Mouse (Mus musculus) MEL (cell line): ENCODE measurements around the gene Fbxo4. TPM values are rescaled to one million over a fixed set of nuclear protein-coding genes. Genes with fewer than 3 reads are reported as not detected.

Experiments used
- DNase-seq: peaks from one replicate; pipeline ENCODE4 v3.0.0; 2011; ENCODE audit warnings: low read depth, low spot score
- H3K27ac ChIP-seq: 2 replicates; pipeline ENCODE4 v1.5.1; 2012; ENCODE audit warnings: low read depth, mild to moderate bottlenecking, control low read depth, low read length, moderate library complexity; ENCODE audit not compliant: control insufficient read depth
- H3K27me3 ChIP-seq, 2 experiments: fragments of 150-350 bp in 1 of 2; sonication (generic) in 1 of 2; 2 replicates each; pipeline ENCODE4 v1.6.1; 2012; ENCODE audit warnings: low read length in 2 of 2, mild to moderate bottlenecking in 2 of 2, improper control_type of control experiment in 1 of 2, moderate library complexity in 1 of 2; ENCODE audit not compliant: insufficient read depth in 2 of 2, control insufficient read depth in 1 of 2
- H3K36me3 ChIP-seq, 2 experiments: 2 replicates each; pipeline ENCODE4 v1.6.1; 2012 to 2014; ENCODE audit warnings: low read length in 2 of 2, improper control_type of control experiment in 1 of 2, inconsistent platforms in 1 of 2, mild to moderate bottlenecking in 1 of 2; ENCODE audit not compliant: insufficient read depth in 2 of 2, control insufficient read depth in 1 of 2
- H3K4me1 ChIP-seq, 2 experiments: fragments of 150-350 bp in 1 of 2; sonication (generic) in 1 of 2; 2 replicates each; pipeline ENCODE4 v1.6.1; 2012; ENCODE audit warnings: low read length in 2 of 2, improper control_type of control experiment in 1 of 2, mild to moderate bottlenecking in 1 of 2; ENCODE audit not compliant: insufficient read depth in 2 of 2, control insufficient read depth in 1 of 2
- H3K4me3 ChIP-seq, 2 experiments: fragments of 150-350 bp in 1 of 2; sonication (generic) in 1 of 2; 2 replicates each; pipeline ENCODE4 v1.5.1; 2012; ENCODE audit warnings: low read depth in 2 of 2, low read length in 2 of 2, mild to moderate bottlenecking in 2 of 2, moderate library complexity in 2 of 2, control low read depth in 1 of 2, improper control_type of control experiment in 1 of 2; ENCODE audit not compliant: control insufficient read depth in 1 of 2, insufficient read depth in 1 of 2
- H3K79me2 ChIP-seq: 2 replicates; pipeline ENCODE4 v1.6.1; 2012; ENCODE audit warnings: mild to moderate bottlenecking, low read length, moderate library complexity; ENCODE audit not compliant: control insufficient read depth, poor library complexity, insufficient read depth
- H3K9ac ChIP-seq: 2 replicates; pipeline ENCODE4 v1.6.1; 2012; ENCODE audit warnings: low read depth, mild to moderate bottlenecking, control low read depth, low read length, moderate library complexity; ENCODE audit not compliant: control insufficient read depth, poor library complexity, severe bottlenecking
- H3K9me3 ChIP-seq: fragments of 150-350 bp; sonication (generic); replicated peaks from 2 replicates; pipeline ENCODE4 v1.6.1; 2012; ENCODE audit warnings: mild to moderate bottlenecking, low read length, improper control_type of control experiment, moderate library complexity; ENCODE audit not compliant: insufficient read depth
- BHLHE40 ChIP-seq: IDR thresholded peaks from 2 replicates; pipeline ENCODE4 v1.6.1; 2012; ENCODE audit warnings: low read depth, mild to moderate bottlenecking, inconsistent platforms, low read length, improper control_type of control experiment, borderline replicate concordance
- CHD1 ChIP-seq: IDR thresholded peaks from 2 replicates; pipeline ENCODE4 v1.6.1; 2012; ENCODE audit warnings: low read depth, mild to moderate bottlenecking, inconsistent platforms, low read length, improper control_type of control experiment
- CTCF ChIP-seq, 3 experiments: IDR thresholded peaks in 2 of 3; conservative IDR thresholded peaks in 1 of 3; 2 replicates each; pipeline ENCODE4 v1.5.1; 2011 to 2012; ENCODE audit warnings: low read length in 3 of 3, low read depth in 2 of 3, mild to moderate bottlenecking in 2 of 3, improper control_type of control experiment in 1 of 3, inconsistent platforms in 1 of 3, mixed read lengths in 1 of 3, moderate library complexity in 1 of 3; ENCODE audit not compliant: control insufficient read depth in 1 of 3, insufficient read depth in 1 of 3, poor library complexity in 1 of 3, severe bottlenecking in 1 of 3
- E2F4 ChIP-seq: IDR thresholded peaks from 2 replicates; pipeline ENCODE4 v1.6.1; 2011; ENCODE audit warnings: low read depth, low read length, improper control_type of control experiment, borderline replicate concordance
- ELF1 ChIP-seq: IDR thresholded peaks from 2 replicates; pipeline ENCODE4 v1.6.1; 2014; ENCODE audit warnings: low read depth, mild to moderate bottlenecking, inconsistent platforms, low read length, improper control_type of control experiment, moderate library complexity
- ETS1 ChIP-seq: IDR thresholded peaks from 2 replicates; pipeline ENCODE4 v1.6.1; 2012; ENCODE audit warnings: low read depth, mild to moderate bottlenecking, inconsistent platforms, low read length, improper control_type of control experiment, moderate library complexity
- GATA1 ChIP-seq: IDR thresholded peaks from 2 replicates; pipeline ENCODE4 v1.6.1; 2011; ENCODE audit warnings: low read depth, low read length, improper control_type of control experiment
- HCFC1 ChIP-seq: IDR thresholded peaks from 2 replicates; pipeline ENCODE4 v1.6.1; 2012; ENCODE audit warnings: low read depth, mild to moderate bottlenecking, inconsistent platforms, low read length, improper control_type of control experiment, moderate library complexity
- KAT2A ChIP-seq: conservative IDR thresholded peaks from 2 replicates; pipeline ENCODE4 v1.6.1; 2012; ENCODE audit warnings: low read depth, low read length, improper control_type of control experiment, inconsistent platforms
- MAFK ChIP-seq: IDR thresholded peaks from 2 replicates; pipeline ENCODE4 v1.6.1; 2011; ENCODE audit warnings: low read depth, mild to moderate bottlenecking, low read length, improper control_type of control experiment, borderline replicate concordance
- MAX ChIP-seq: IDR thresholded peaks from 2 replicates; pipeline ENCODE4 v1.6.1; 2011; ENCODE audit warnings: low read length, improper control_type of control experiment
- MYB ChIP-seq: IDR thresholded peaks from 2 replicates; pipeline ENCODE4 v1.6.1; 2011; ENCODE audit warnings: mild to moderate bottlenecking, low read depth, low read length, improper control_type of control experiment
- MYC ChIP-seq: IDR thresholded peaks from 2 replicates; pipeline ENCODE4 v1.6.1; 2011; ENCODE audit warnings: low read depth, mild to moderate bottlenecking, low read length, improper control_type of control experiment, moderate library complexity
- NRF1 ChIP-seq: IDR thresholded peaks from 2 replicates; pipeline ENCODE4 v1.6.1; 2014; ENCODE audit warnings: low read depth, mild to moderate bottlenecking, inconsistent platforms, low read length, improper control_type of control experiment, moderate library complexity; ENCODE audit not compliant: poor library complexity, insufficient read depth, severe bottlenecking
- POLR2A ChIP-seq, 2 experiments: IDR thresholded peaks; 2 replicates each; pipeline ENCODE4 v1.6.1; 2011 to 2012; ENCODE audit warnings: low read length in 2 of 2, mild to moderate bottlenecking in 2 of 2, control low read depth in 1 of 2, improper control_type of control experiment in 1 of 2, low read depth in 1 of 2, moderate library complexity in 1 of 2; ENCODE audit not compliant: control insufficient read depth in 1 of 2, insufficient read depth in 1 of 2, poor library complexity in 1 of 2
- POLR2AphosphoS2 ChIP-seq: IDR thresholded peaks from 2 replicates; pipeline ENCODE4 v1.6.1; 2011; ENCODE audit warnings: low read length, improper control_type of control experiment
- POLR2AphosphoS5 ChIP-seq: IDR thresholded peaks from 2 replicates; pipeline ENCODE4 v1.6.1; 2012; ENCODE audit warnings: low read depth, borderline replicate concordance, mild to moderate bottlenecking, inconsistent platforms, low read length, moderate library complexity, mixed read lengths
- RAD21 ChIP-seq: IDR thresholded peaks from 2 replicates; pipeline ENCODE4 v1.6.1; 2011; ENCODE audit warnings: mild to moderate bottlenecking, low read depth, low read length, improper control_type of control experiment
- TAL1 ChIP-seq: IDR thresholded peaks from 2 replicates; pipeline ENCODE4 v1.6.1; 2012; ENCODE audit warnings: mild to moderate bottlenecking, inconsistent platforms, low read length, moderate library complexity, mixed read lengths
- TBP ChIP-seq: IDR thresholded peaks from 2 replicates; pipeline ENCODE4 v1.8.0; 2011; ENCODE audit warnings: low read depth, low read length, improper control_type of control experiment
- UBTF ChIP-seq: IDR thresholded peaks from 2 replicates; pipeline ENCODE4 v1.6.1; 2012; ENCODE audit warnings: low read depth, mild to moderate bottlenecking, inconsistent platforms, low read length, improper control_type of control experiment, moderate library complexity, borderline replicate concordance; ENCODE audit not compliant: insufficient read depth
- USF1 ChIP-seq: IDR thresholded peaks from 2 replicates; pipeline ENCODE4 v1.6.1; 2014; ENCODE audit warnings: low read depth, mild to moderate bottlenecking, inconsistent platforms, low read length, improper control_type of control experiment, moderate library complexity
- ZMIZ1 ChIP-seq: IDR thresholded peaks from 2 replicates; pipeline ENCODE4 v1.6.1; 2012; ENCODE audit warnings: low read depth, mild to moderate bottlenecking, inconsistent platforms, low read length, improper control_type of control experiment, moderate library complexity
- ZNF384 ChIP-seq: IDR thresholded peaks from 2 replicates; pipeline ENCODE4 v1.6.1; 2012; ENCODE audit warnings: low read depth, mild to moderate bottlenecking, inconsistent platforms, low read length, improper control_type of control experiment
- polyA plus RNA-seq, 2 experiments: library from polyadenylated mRNA; stranded (reverse) in 1 of 2; unstranded in 1 of 2; fragments of >175 nt in 1 of 2; fragments of >200 nt in 1 of 2; gene quantifications; 2 replicates each; pipeline versions ENCODE4 v1.2.1 to v1.2.4; 2012; ENCODE audit warnings: low replicate concordance in 2 of 2, low read depth in 1 of 2; ENCODE audit not compliant: insufficient read length in 2 of 2, insufficient read depth in 1 of 2, missing spikeins in 1 of 2
- total RNA-seq: library from RNA; depleted of rRNA; stranded (reverse); fragments of 300-350 nt; gene quantifications from 2 replicates; pipeline ENCODE4 v1.2.3, GENCODE M21; 2012

Gene Fbxo4
- total and polyA plus RNA-seq, 3 experiments = 7.4 to 8.0 TPM; not detected in 1

- H3K9me3 ChIP-seq = no peaks in the 10 kb centered on the region
- no peaks in the 10 kb centered on the region for H3K27me3 ChIP-seq
- H3K9ac ChIP-seq = peak overlapping the region; percentile 80
- peak in 1 of 2 experiments; percentile 66; a peak in 1 of 4 replicates for TF ChIP-seq POLR2A (IDR thresholded peaks at IDR 0.05; ENCODE audit: control insufficient read depth in 1 of 2, insufficient read depth in 1 of 2, low read depth in 1 of 2, low read length in 2 of 2, poor library complexity in 1 of 2)
- no peak for TF ChIP-seq MYC
- 0 out of 2 replicates have a peak, but pooled peaks have one; percentile 45 for TF ChIP-seq CHD1
- TF ChIP-seq ELF1 = peak; percentile 60; the same call in 1 of the 2 replicates
- TF ChIP-seq CTCF (IDR thresholded peaks at IDR 0.05 in 2 of 3, conservative IDR thresholded peaks at IDR 0.05 in 1 of 3; ENCODE audit: control insufficient read depth in 1 of 3, insufficient read depth in 1 of 3, low read depth in 2 of 3, low read length in 3 of 3, poor library complexity in 1 of 3, severe bottlenecking in 1 of 3) = no peak
- no peak for TF ChIP-seq USF1
- TF ChIP-seq KAT2A = no peak
- peak; percentile 38; the same call in 1 of the 2 replicates for TF ChIP-seq ZMIZ1
- no peak for TF ChIP-seq NRF1
- TF ChIP-seq ETS1 = no peak
- no peak for TF ChIP-seq POLR2AphosphoS5
- TF ChIP-seq, all 39 proteins: peak for 4
- peaks cover 0 to 16% of the 10 kb centered on the region in 2 experiments; a peak in 2 of 4 replicates for H3K36me3 ChIP-seq
- H3K27ac ChIP-seq = peak overlapping the region; percentile 97
- peaks cover 2 to 5% of the 10 kb centered on the region in 2 experiments; a peak in 2 of 4 replicates for H3K4me1 ChIP-seq
- H3K4me3 ChIP-seq = peak overlapping the region; percentile 69 to 79
- no peak for DNase-seq
- peaks cover 10% of the 10 kb centered on the region for H3K79me2 ChIP-seq
Observed at GRCm38 (mm10) chr15:3996267-3997010, 17.1 kb upstream of the Fbxo4 start.

- Histone ChIP-seq H3K9ac (peak within 1 kb of the TSS; percentile 98), H3K9me3 (no peaks in the 10 kb centered on the region), H3K36me3 (peaks cover 0 to 16% of the 10 kb centered on the region in 2 experiments; a peak in 2 of 4 replicates), H3K4me1 (peaks cover 2 to 5% of the 10 kb centered on the region in 2 experiments; a peak in 2 of 4 replicates), H3K27ac (peak within 1 kb of the TSS; percentile 97), H3K4me3 (peak within 1 kb of the TSS; percentile 89 to 100), H3K79me2 (peaks cover 10% of the 10 kb centered on the region), H3K27me3 (no peaks in the 10 kb centered on the region)
- peak; percentile 99 for DNase-seq
- TF ChIP-seq MYC = no peak; the same call in none of the 2 replicates
- no peak for TF ChIP-seq TBP
- TF ChIP-seq UBTF = no peak
- peak; percentile 43; the same call in 1 of the 2 replicates for TF ChIP-seq POLR2AphosphoS2
- no peak for TF ChIP-seq POLR2AphosphoS5
- no peak for TF ChIP-seq ZNF384
- peak; percentile 88 for TF ChIP-seq BHLHE40
- peak; percentile 98 for TF ChIP-seq USF1
- TF ChIP-seq GATA1 = 0 out of 2 replicates have a peak, but pooled peaks have one; percentile 4
- no peak for TF ChIP-seq RAD21
- TF ChIP-seq ETS1 = peak; percentile 96
- TF ChIP-seq POLR2A (IDR thresholded peaks at IDR 0.05; ENCODE audit: control insufficient read depth in 1 of 2, insufficient read depth in 1 of 2, low read depth in 1 of 2, low read length in 2 of 2, poor library complexity in 1 of 2) = peak; percentile 59 to 92; a peak in 3 of 4 replicates
- 0 out of 2 replicates have a peak, but pooled peaks have one; percentile 55 for TF ChIP-seq ZMIZ1
- TF ChIP-seq NRF1 = 0 out of 2 replicates have a peak, but pooled peaks have one; percentile 11
- TF ChIP-seq HCFC1 = peak; percentile 84
- TF ChIP-seq CHD1 = no peak
- no peak for TF ChIP-seq TAL1
- peak; percentile 88 for TF ChIP-seq MAX
- peak; percentile 88 for TF ChIP-seq E2F4
- TF ChIP-seq MYB = peak; percentile 38; the same call in 1 of the 2 replicates
- TF ChIP-seq MAFK = no peak
Observed at GRCm38 (mm10) chr15:3995448-3996266, 16.3 kb upstream of the Fbxo4 start, which contains the start of gene AW549877. Gene AW549877 (minus strand): TSS chr15:3995744.
